Mouse (Mus musculus) midbrain, embryonic 16.5 days (tissue): ENCODE measurements at regions not wholly inside any gene's neighbourhood (a gene's known extent, or its start where the extent isn't known, plus 50 kb on each side); places are given as distances from the start of the nearest gene placed in this dataset.

Experiments
- ATAC-seq: fragments of 200-750 bp; cut with Nextera tagmentation; 2 replicates; pipeline ENCODE4 v1.8.0; 2017; ENCODE audit warnings: moderate TSS enrichment
- H3K27ac ChIP-seq: fragments of 300-500 bp; sonication (generic); 2 replicates; pipeline ENCODE4 v1.5.1; 2014; ENCODE audit warnings: mild to moderate bottlenecking, low read length, mixed read lengths
- H3K27me3 ChIP-seq: fragments of 300-500 bp; sonication (generic); 2 replicates; pipeline ENCODE4 v1.6.1; 2014; ENCODE audit warnings: low read depth, low read length, mixed read lengths; ENCODE audit not compliant: control insufficient read depth, insufficient read depth
- H3K36me3 ChIP-seq: fragments of 300-500 bp; sonication (generic); 2 replicates; pipeline ENCODE4 v1.6.1; 2014; ENCODE audit warnings: mild to moderate bottlenecking, low read length, moderate library complexity, mixed read lengths; ENCODE audit not compliant: control insufficient read depth, insufficient read depth
- H3K4me1 ChIP-seq: fragments of 300-500 bp; sonication (generic); 2 replicates; pipeline ENCODE4 v1.6.1; 2014; ENCODE audit warnings: mild to moderate bottlenecking, low read length, mixed read lengths; ENCODE audit not compliant: control insufficient read depth, insufficient read depth
- H3K4me2 ChIP-seq: fragments of 300-500 bp; sonication (generic); 2 replicates; pipeline ENCODE4 v1.6.1; 2014; ENCODE audit warnings: mild to moderate bottlenecking, low read length, mixed read lengths
- H3K4me3 ChIP-seq: fragments of 300-500 bp; sonication (generic); 2 replicates; pipeline ENCODE4 v1.5.1; 2014; ENCODE audit warnings: low read depth, mild to moderate bottlenecking, low read length, moderate library complexity, mixed read lengths
- H3K9ac ChIP-seq: fragments of 300-500 bp; sonication (generic); 2 replicates; pipeline ENCODE4 v1.6.1; 2014; ENCODE audit warnings: low read depth, low read length, mixed read lengths
- H3K9me3 ChIP-seq: fragments of 300-500 bp; sonication (generic); replicated peaks from 2 replicates; pipeline ENCODE4 v1.6.1; 2014; ENCODE audit warnings: mild to moderate bottlenecking, low read length, mixed read lengths; ENCODE audit not compliant: control insufficient read depth, poor library complexity, severe bottlenecking
- WGBS: fragments of 180-500 bp; shearing (Covaris S2); extraction: QIAGEN DNeasy Blood & Tissue Kit; methylation state at CpG from one replicate; pipeline ENCODE4 v1.1.7; 2014; 5-methylcytosine and 5-hydroxymethylcytosine counted together

GRCm38 (mm10) chr8:115903853-115904420, 196.3 kb upstream of the Maf start:
- H3K9me3 ChIP-seq = no peaks in the 10 kb centered on the region
- no peak overlapping the region for H3K27ac ChIP-seq
- H3K4me3 ChIP-seq = no peak overlapping the region
- ATAC-seq = no peak
- no peaks in the 10 kb centered on the region for H3K36me3 ChIP-seq
- H3K27me3 ChIP-seq = no peaks in the 10 kb centered on the region
- 84% methylated on average over 6 of the region's 6 CpGs for WGBS
- H3K9ac ChIP-seq = no peak overlapping the region
- no peaks in the 10 kb centered on the region for H3K4me1 ChIP-seq
- no peak overlapping the region for H3K4me2 ChIP-seq

- Histone ChIP-seq H3K27ac (no peak overlapping the region), H3K9me3 (no peaks in the 10 kb centered on the region), H3K4me1 (no peaks in the 10 kb centered on the region), H3K27me3 (no peaks in the 10 kb centered on the region), H3K4me3 (no peak overlapping the region), H3K9ac (no peak overlapping the region), H3K36me3 (no peaks in the 10 kb centered on the region), H3K4me2 (no peak overlapping the region)
- 77% methylated on average over 6 of the region's 6 CpGs for WGBS
- ATAC-seq = no peak
Observed at GRCm38 (mm10) chr8:115897521-115898178, 190.1 kb upstream of the Maf start.

GRCm38 (mm10) chr8:115897086-115897485, 189.5 kb upstream of the Maf start:
- Histone ChIP-seq H3K4me3 (no peak overlapping the region), H3K27me3 (no peaks in the 10 kb centered on the region), H3K9me3 (no peaks in the 10 kb centered on the region), H3K9ac (no peak overlapping the region), H3K36me3 (no peaks in the 10 kb centered on the region), H3K4me1 (no peaks in the 10 kb centered on the region), H3K4me2 (no peak overlapping the region), H3K27ac (no peak overlapping the region)
- 91% methylated on average over 4 of the region's 4 CpGs for WGBS
- no peak for ATAC-seq

GRCm38 (mm10) chr8:115896066-115896465, 188.5 kb upstream of the Maf start:
- no peaks in the 10 kb centered on the region for H3K9me3 ChIP-seq
- 68% methylated on average over 4 of the region's 4 CpGs for WGBS
- H3K36me3 ChIP-seq = no peaks in the 10 kb centered on the region
- no peak for ATAC-seq
- no peak overlapping the region for H3K4me3 ChIP-seq
- H3K9ac ChIP-seq = no peak overlapping the region
- H3K27ac ChIP-seq = no peak overlapping the region
- H3K27me3 ChIP-seq = no peaks in the 10 kb centered on the region
- H3K4me2 ChIP-seq = no peak overlapping the region
- no peaks in the 10 kb centered on the region for H3K4me1 ChIP-seq

- no peaks in the 10 kb centered on the region for H3K27me3 ChIP-seq
- 90% methylated on average over 4 of the region's 4 CpGs for WGBS
- H3K4me1 ChIP-seq = no peaks in the 10 kb centered on the region
- no peak overlapping the region for H3K27ac ChIP-seq
- H3K9ac ChIP-seq = no peak overlapping the region
- no peaks in the 10 kb centered on the region for H3K9me3 ChIP-seq
- ATAC-seq = no peak
- no peak overlapping the region for H3K4me2 ChIP-seq
- H3K36me3 ChIP-seq = no peaks in the 10 kb centered on the region
- no peak overlapping the region for H3K4me3 ChIP-seq
Observed at GRCm38 (mm10) chr8:115888278-115888677, 180.7 kb upstream of the Maf start.

GRCm38 (mm10) chr8:115885121-115885743, 177.6 kb upstream of the Maf start:
- Histone ChIP-seq H3K9ac (no peak overlapping the region), H3K27ac (no peak overlapping the region), H3K4me1 (no peaks in the 10 kb centered on the region), H3K36me3 (no peaks in the 10 kb centered on the region), H3K27me3 (no peaks in the 10 kb centered on the region), H3K4me3 (no peak overlapping the region), H3K9me3 (no peaks in the 10 kb centered on the region), H3K4me2 (no peak overlapping the region)
- ATAC-seq = no peak
- 80% methylated on average over 2 of the region's 2 CpGs for whole genome bisulfite sequencing

GRCm38 (mm10) chr8:115883808-115884207, 176.2 kb upstream of the Maf start:
- Histone ChIP-seq H3K27ac (no peak overlapping the region), H3K4me1 (no peaks in the 10 kb centered on the region), H3K9me3 (no peaks in the 10 kb centered on the region), H3K4me3 (no peak overlapping the region), H3K9ac (no peak overlapping the region), H3K4me2 (no peak overlapping the region), H3K27me3 (no peaks in the 10 kb centered on the region), H3K36me3 (no peaks in the 10 kb centered on the region)
- no peak for ATAC-seq
- 83% methylated on average over 3 of the region's 3 CpGs for WGBS

- Histone ChIP-seq H3K4me1 (no peaks in the 10 kb centered on the region), H3K9ac (no peak overlapping the region), H3K4me3 (no peak overlapping the region), H3K27ac (no peak overlapping the region), H3K36me3 (no peaks in the 10 kb centered on the region), H3K4me2 (no peak overlapping the region), H3K27me3 (no peaks in the 10 kb centered on the region), H3K9me3 (no peaks in the 10 kb centered on the region)
- ATAC-seq = no peak
- WGBS = 90% methylated on average over 8 of the region's 8 CpGs
Observed at GRCm38 (mm10) chr8:115881881-115882280, 174.3 kb upstream of the Maf start.

GRCm38 (mm10) chr8:115874789-115875188, 167.2 kb upstream of the Maf start:
- no peak overlapping the region for H3K4me3 ChIP-seq
- WGBS = 47% methylated on average over 7 of the region's 7 CpGs

More at GRCm38 (mm10) chr8:115874789-115875188, 167.2 kb upstream of the Maf start:
- Histone ChIP-seq H3K9ac (no peak overlapping the region), H3K9me3 (no peaks in the 10 kb centered on the region), H3K4me1 (peaks cover 2% of the 10 kb centered on the region; the same call in 1 of the 2 replicates), H3K4me2 (no peak overlapping the region), H3K27ac (no peak overlapping the region), H3K27me3 (no peaks in the 10 kb centered on the region), H3K36me3 (no peaks in the 10 kb centered on the region)
- ATAC-seq = no peak
